Mouse (Mus musculus) v-Abl transformed pro-B cells (cell line): ENCODE measurements around the gene Slc17a2.

Experiments
- in situ Hi-C, 2 experiments: fragments of 400-800 bp; cut with MboI; formaldehyde crosslinking; loops; one replicate each; pipeline ENCODE4 v1.15.1; 2025; ENCODE audit not compliant: unreplicated experiment in 2 of 2

The Slc17a2 gene

DNA sequence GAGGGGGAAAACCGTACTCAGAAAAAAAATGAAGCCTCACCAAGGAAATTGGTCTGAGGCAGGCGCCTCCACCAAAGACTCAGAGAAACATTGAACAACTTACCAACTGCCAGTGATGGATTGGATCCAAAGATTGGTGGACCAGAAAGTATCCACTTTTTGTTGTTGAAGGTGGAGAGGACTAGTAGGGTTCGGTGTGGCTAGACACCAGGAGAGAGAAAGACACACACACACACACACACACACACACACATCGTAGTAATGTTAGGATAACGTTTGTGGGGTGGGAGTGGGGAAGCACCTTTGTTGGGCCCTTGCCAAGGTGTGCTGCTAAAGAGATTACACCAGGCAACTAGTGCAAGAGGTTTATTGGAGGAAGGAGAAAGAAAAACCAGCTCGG lies 60.2 kb downstream of the Slc17a2 start:
- in situ Hi-C loops = no loop called here

DNA sequence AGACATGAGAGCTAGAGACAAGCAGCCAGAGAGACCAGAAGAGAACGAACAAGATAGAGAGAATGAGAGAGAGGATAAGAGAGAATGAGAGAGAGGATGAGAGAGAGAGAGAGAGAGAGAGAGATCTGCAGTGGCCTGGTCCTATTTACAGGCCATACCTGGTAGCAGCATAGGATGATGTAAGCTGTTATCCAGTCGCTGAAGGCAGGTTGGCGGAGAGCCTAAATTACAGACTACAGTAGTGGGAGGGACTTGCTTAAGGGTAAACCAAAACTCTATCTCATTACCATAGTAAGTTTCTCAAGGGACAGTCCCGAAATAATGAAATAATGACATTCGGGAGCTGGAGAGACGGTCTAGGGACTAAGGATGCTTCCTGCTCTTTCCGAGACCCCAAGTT lies 60.6 kb downstream of the Slc17a2 start, which contains the start of gene Slc17a1:
Slc17a1 (plus strand) TSS at position 346 of the 400 bp plus-strand sequence.
- in situ Hi-C loops = no loop called here

DNA sequence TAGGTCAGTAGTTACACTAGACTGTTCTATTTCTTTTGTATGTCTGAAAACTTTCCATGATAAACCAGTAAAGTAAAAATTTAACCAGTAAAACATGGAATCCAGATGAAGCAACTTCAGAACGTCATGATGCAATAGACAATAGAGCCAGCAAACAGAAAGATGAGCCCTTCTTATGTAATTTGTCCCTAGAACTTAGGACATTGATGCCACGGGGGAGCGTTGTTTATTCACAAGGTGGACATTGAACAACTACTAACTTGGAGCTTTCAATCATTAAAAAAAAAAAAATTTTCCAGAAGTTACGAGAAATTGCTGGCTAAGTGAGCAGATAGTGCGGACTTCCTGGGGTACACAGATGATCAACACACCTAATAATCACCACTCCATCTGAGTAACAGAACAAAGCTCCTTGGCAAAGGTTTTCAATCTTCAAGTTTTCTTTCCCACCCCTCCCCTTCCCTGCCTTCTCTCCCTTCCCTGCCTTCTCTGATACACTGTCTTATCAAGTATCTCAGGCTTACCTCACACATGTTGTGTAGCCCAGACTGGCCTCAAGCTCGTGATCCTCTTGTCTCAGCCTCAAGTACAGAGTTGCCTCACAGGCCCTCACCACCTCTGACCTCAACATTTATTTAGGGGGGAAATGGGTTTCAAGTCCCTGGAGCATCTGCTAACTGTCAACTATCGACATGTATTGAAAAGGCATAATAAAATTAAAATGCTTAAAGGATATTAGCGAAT lies 62.2 kb downstream of the Slc17a2 start:
- in situ Hi-C loops = no loop called here

DNA sequence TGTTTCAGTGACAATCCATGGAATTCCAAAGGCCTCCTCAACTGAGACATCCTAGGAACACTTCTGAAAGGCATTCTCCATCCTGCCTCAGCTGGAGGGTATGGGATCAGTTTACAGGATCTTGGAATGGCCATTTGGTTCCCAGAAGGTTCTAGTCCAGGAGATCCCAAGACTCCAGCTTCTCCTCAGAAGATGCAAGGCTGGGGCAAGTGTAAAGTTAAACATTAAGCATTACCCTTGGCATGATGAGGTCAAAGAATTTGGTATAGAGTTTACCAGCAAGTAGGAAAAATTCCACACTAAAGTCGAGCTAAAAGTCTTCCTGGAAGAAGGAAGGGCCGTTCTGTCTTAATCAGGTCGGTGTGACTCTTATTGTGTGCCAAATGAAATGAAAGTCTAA lies 63.2 kb downstream of the Slc17a2 start:
- in situ Hi-C loops = no loop called here

DNA sequence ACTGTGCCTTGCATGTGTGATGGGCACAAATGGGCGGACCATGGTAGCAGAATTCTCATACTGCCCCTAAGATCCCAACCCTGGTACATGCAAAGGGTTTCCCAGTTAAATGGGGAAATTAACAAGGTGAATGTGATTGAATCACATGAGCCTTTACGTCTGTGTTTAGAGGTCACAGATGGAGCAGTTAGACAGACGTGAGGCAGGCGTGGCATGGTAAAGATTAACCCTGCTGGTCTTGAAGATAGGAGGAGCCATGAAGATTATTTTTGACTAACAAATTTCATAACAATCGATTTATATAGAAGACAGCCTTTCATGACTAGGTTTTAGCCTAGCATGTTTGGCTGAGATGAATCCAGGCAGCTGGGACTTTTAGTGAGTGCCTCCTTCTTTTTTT lies 66.3 kb downstream of the Slc17a2 start:
- in situ Hi-C loops = no loop called here
